Mouse (Mus musculus) thymus, postnatal 0 days (tissue): ENCODE results near the gene Mmp24. TPM values are rescaled to one million over a fixed set of nuclear protein-coding genes. Genes with fewer than 3 reads are reported as not detected.
"Not testable (repeated sequence)": the region's sequence is repeated elsewhere in the genome, so short reads cannot be mapped to it uniquely, and the experiment has no call there.

Source experiments
- DNase-seq: peaks from one replicate; pipeline ENCODE4 v3.0.0-alpha.2; 2015; ENCODE audit warnings: low spot score
- polyA plus RNA-seq: library from polyadenylated mRNA; unstranded; fragments of >200 nt; fragmentation: Nextera tagmentation; extraction: Ambion mirVana; gene quantifications from 2 replicates; pipeline ENCODE4 v1.2.1, GENCODE M21; 2015

Mmp24 gene
- polyA plus RNA-seq, 1 experiment from 2014 or later, result 0.07 TPM

DNA sequence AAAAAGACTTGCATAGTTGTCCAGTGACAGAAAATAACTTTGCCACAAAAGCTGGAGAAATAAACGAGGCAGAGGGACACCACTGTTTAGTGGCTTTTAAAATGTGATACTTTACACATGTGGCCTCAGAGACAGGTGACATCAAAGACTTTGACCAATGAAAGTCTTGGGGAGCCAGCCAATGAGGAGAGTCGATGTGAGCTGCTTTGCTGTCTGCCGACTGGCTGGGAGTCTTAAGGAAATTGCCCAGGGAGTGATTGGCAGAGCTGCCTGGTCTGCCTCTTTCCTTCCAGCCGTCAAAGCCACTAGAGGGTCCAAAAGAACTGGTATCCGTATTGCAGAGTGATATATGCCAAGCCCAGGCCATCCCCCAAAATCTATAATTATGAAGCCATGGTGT is 39.7 kb downstream of the Mmp24 start:
- no peak for DNase-seq

DNA sequence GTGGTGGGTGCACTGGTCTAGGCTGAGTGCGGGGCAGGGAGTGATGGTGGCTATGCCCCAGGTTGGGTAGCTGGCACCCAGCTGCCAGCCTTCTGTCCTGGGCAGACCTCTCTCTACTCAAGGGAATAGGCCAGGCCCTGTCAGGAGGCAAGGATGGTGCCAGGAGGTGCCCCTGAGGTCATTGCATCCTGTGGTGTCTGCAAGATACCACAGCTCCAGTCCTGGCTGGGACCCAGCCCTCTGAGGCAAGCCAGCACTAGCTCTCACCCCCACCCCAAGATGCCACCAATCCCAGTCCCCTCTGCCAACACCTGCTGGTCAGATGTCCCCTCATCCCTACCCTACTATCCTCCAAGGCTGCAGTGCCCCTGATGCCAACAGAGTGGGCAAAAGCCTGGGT is 41.0 kb downstream of the Mmp24 start:
- no peak for DNase-seq

DNA sequence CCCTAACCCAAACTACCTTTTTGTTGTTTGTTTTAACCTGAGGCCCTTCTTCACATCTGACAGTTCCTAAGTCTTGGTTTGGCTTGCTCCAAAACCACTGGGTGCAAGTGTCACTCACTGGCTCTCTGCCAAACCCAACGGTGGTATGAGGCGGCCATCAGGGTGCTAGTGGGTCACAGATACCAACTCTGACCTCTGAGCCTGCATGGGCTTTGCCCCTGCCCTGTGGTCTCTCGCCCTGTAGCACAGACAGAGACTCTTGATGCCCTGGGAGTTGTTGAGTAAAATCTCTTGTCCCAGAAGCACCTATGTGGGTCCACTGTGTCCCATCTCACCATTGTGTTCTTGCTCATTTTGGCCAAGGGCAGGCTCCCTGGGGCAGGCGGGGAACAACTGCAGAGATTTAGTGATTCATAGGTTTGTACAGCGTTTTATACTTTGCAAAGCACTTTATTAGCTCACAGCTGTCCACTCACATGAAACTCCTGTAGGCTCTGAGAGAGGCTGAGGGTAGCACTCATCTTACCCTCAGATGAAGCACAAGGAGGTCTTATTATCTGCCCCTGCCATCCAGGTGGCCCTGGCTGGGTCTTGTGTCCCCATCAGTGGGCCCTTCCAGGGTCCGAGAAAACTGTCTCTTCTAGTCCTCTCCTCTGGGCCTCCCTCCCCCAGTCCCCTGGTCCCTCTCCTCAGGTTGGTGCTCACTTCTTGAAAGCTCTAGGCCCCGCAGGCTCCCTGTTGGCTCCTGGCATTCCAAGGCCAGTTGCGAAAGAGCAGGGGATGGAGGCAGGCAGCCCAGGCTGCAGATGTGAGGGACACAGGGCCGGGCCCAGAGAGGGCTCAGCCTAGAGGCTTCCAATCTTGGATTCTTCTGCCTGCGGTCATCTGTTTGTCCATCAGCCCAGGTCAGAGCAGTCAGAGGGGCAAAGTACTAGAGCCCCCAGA is 42.4 kb downstream of the Mmp24 start:
- DNase-seq, result no peak

DNA sequence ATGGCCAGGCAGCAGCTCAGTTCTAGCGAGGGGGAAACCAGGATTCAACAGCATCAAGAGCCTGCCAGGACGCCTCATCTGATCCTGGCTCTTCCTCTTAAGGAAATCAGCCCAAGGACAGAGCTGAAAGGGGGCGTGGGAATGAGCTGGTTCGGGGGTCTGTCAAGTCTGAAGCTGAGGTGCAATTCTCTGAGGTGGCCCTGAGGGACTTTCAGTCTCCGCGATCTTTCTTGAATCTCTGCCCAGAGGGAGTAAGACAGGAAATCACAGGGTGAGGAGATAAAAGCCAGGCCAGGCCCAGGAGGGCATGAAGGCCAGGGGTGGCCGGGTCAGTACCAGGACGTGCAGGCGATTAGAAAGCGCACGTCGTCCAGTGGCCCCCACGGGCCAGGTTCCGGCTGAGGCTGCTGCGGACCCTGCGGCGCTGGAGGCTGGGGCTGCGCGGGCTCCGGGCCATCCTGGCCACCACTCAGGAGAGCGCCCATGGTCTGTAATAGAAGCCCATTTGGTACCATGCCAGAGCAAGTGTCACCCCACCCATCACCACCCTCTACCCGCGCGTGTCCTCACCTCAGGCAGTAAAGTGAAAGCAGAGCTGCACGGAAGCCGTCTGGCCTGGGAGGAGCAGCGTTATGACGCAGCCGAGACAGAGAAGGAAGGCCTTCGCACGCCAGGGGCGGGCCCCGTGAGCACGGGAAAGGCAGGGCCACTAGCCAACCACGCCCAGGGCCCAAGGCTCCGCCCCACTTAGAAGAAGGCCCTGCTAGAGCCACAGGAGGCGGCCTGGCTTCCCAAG is 43.7 kb downstream of the Mmp24 start:
- DNase-seq, result peak; percentile 96

DNA sequence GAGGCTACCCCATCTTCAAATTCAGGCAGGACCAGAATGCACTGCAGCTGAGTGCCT is 44.1 kb downstream of the Mmp24 start, which contains the start of gene BC029722:
BC029722 (minus strand) TSS at position 35 of the 57 bp plus-strand sequence.
- no peak for DNase-seq

DNA sequence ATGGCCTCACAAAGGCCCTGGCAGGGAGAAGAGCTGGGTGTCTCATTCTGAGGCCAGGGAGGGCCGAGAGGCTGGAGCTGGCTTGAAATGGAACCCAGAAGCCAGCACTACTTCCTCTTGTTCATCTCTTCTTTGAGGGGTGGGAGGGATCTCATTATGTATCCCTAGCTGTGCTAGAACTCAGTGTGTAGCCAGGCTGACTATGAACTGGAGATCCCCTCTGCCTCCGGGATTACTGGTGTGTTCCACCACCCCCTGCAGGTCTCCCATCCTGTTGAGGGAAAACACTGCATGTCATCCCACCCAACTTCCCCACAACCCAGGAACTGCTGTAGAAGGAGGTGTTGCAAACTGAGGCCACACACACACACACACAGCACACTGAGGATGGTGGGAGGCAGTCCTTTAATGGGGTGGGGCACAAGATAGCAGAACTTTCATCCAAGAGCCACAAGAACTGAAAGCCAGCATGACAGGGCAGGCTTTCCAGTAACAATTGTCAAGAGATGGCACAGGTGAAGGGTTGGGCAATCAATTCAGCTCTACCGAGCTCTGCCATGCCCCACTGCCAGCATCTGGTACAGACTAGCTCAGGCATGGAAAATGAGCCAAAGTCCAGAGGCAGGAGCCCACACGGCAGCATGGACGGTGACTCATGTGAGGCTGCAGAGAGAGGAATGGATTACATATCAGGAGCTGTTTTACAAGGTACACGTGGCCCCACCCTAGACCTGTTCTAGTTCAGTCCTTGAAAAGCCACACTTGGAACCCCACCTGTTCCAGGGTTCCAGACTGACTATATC is 44.5 kb downstream of the Mmp24 start:
- DNase-seq, result no peak

DNA sequence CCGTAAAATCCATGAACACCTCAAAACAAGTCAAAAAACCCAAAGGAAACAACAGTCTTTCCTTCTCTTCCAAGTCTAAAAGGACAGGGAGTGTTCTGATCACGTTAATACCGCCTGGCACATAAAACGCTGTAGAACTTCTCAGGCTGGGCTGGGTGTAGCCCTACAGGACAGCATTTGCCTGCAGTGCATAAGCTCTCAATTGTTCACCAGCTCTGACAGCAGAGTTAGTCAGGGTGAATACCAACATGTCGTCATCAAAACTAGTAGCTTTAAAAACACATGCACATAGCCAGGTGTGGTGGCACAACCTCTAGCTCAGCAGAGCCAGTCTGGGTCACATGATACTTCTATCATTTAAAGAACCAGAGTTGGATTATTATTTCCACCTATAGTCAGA is 45.6 kb downstream of the Mmp24 start:
- no peak for DNase-seq

DNA sequence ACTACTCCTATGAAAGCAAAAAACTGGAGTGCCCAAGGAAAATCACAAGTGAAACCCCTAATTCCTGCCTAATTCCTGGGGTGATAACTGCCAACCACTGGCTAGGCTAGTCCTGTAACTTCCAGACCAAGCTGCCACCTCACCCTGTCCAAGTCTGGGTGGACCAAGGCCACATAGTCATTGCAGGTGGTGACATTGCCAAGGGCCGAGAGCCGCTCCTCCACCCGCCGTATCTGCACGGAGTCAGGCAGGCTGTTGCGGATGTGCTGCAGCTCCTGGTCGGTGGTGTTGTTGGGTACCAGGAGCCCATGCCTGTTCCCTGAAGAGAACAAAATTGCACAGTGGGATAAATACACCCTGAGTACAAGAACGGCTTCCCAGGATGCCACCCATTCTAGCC is 48.6 kb downstream of the Mmp24 start:
- DNase-seq, result no peak

DNA sequence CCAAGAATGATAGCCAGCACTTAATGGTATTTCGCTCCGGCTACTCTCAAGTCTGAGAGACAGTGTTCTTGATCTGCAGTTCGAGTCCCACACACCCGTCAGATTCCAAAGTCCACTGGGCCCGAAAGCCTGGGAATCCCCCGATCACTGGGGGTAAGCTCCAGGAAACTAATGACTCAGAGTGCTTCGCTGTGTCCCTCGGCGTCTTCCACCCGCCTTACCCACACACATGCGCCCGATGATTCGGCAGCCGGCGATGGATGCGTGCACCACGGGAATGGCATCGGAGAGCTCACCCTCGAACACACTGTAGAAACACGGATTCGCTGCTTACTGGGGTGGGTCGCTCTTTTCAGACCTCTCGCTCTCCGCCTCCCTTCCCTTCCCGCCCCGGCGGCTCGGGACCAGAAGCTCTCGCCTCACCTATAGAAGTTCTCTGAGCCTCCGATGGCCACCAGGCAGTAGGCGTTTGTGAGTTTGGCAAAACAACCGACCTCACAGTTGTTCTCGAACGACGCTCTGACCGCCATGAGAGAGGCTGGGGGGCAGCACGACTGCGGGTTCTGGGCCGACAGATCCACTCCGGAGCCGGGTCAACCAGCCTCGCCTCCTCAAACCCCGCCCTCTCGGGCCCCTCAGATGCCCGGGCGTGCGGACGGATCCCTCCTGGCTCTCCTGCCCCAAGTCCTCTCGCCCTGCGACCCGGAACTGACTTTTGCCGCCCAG is 50.9 kb downstream of the Mmp24 start:
- no peak for DNase-seq

DNA sequence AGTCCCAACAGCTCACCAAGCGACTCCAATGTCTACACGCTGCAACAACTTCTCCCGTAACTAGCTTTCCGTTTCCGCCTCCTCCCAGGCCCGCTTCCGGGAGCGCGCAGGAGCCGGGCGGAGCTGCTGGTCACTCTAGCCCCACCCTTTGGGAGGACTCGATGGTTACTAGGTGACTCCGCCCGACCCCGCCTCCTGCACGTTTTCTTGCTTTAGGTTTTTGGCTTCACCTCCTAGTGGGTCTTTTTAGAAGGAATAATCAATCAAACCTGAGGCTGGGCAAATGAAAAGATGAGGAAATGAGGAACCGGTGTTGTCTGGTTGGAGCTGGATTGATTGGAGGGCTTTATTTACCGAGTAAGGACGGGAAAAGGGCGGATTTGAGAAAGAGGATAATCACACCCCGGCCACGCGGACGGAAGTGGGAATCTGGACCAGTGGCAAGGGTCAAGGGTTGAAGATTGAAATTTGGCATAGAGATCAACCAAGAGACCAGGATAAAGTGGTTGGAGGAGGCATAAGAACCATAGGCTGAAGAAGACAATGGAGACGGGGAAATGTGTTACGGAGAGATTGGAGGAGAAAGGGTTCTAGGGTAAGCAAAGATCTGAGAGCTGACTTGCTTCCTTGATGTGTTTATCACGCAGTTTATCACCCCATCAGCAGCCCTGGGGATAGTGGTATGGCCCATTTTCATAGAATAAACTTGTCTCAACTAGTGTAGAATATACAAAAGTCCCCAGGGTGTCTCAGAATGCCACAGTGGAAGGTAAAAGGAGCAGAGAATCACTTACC is 51.7 kb downstream of the Mmp24 start, which contains the start of gene Eif6:
Eif6 (minus strand) TSS at position 296 of the 795 bp plus-strand sequence.
- DNase-seq, result peak; percentile 89

DNA sequence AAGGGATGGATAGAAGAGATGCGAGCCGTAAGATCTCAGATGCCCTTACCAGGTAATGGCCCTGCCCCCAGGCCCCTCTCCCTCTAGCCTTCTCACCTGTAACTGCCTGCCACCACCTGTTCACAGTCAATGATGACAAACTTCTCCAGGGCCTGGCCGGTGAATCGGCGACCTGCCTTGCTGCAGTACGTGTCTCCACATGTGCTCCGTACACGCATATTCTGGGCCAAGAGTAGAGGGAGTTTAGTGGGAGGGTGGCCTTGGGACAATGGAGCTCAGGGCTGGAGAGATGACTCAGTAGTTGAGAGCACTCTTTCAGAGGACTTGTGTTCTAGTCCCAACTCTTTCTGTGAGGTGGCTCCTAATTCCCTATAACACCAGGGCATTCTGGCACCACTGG is 55.7 kb downstream of the Mmp24 start:
- no peak for DNase-seq

DNA sequence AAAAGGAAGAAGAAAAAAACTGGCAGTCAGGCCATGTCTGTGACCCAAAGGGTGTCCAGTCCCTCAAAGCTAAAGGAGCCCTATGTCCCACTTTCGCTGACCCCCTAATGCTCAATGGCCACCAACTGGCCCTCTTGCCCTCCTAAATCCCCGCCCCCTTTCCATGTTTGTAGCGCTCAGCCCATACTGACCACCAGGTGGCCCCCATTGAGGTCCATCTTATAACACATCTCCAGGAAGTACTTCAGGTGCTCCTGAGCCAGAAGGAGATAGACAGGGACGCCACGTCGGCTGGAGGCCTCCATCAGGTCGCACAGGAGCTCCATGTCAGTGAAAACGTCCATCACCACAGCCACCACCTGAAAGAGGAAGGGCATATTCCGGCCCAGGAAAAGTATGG is 56.2 kb downstream of the Mmp24 start:
- DNase-seq, result no peak

DNA sequence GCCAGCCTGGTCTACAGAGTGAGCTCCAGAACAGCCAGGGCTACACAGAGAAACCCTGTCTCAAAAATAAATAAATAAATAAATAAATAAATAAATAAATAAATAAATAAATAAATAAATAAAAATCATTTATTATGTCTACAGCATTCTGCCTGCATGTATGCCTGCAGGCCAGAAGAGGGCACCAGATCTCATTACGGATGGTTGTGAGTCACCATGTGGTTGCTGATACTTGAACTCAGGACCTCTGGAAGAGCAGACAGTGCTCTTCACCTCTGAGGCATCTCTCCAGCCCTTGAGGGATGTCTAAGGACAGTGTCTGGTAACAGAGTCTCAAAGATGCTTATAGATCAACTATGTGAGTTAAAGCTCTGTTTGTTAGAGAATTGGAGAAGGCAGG is 56.9 kb downstream of the Mmp24 start:
- not testable (repeated sequence) for DNase-seq

DNA sequence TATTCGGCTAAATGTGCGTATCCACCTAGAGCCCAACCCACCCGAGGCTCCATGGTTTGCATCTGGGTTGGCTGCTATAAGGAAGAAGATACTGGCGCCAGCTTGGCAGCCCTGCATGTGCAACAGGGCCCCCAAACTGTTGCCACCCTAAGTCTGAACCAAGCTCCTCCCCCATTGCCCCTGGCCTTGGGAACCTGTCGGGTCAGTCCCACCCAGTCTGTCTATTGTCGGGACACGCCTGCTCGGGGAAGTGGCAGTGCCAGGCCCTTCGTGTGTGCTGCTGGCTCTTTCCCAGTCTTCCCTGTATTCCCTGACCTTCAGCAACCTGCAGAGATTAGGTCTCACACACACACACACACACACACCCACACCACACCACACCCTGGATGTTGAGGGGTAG is 59.6 kb downstream of the Mmp24 start, which contains the start of gene Fam83c:
Fam83c (minus strand) TSS at position 123 of the 400 bp plus-strand sequence.
- DNase-seq, result no peak

DNA sequence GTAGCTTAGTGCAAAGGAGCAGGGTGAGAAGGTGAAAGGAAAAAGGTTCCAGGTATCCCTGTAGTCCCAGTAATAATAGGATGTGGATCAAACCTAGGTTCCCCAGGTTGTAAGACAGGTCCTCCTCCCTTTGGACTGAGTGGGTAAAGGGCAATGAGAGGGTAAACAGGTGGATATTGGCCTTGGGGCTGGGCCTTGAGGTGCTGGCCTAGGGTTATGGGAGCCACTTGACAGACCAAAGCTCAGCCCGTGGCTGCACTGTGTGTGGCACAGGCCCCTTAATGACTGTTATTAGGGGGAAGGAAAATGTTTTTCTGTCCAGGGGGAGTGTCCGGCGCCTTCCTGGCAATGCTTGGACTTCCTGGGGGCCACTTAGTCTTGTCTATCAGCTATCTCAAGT is 62.8 kb downstream of the Mmp24 start:
- no peak for DNase-seq

DNA sequence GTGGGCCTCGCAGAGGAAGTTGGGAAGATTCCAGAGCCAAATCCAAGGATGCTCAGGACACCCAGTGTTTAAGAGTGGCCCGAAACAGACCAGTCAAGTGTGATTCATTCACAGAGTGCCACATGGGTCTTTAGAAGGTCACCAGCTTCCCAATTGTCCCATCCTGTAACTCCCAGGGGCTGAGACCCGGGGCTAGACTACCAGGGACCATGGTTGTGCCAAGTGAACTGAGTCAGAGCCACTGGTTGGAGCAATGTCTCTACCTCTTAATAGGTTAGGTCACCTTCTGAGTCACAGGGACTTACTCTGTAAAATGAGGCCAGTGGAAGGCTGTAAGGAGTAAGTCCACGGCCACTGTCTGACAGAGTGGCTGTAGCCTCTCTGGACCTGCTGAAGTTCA is 63.8 kb downstream of the Mmp24 start:
- DNase-seq, result no peak

DNA sequence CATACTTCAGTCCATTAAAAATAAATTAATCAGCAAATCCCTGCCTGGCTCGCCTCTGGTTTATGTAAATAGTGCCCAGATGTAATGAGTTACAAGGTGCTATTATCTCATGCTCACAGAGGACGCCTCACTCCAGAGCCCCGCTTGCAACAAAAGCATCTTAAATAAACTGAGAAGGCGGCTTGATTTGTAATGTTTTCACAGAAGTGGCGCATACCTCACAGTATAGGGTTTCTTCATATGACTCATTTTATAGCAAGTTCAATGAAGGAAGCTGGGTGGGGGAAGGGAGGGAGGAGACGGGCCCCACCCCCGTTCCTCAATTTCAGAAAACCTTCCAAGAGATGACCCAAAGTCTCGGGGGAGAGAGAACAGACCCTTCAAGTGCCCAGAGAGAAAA is 71.8 kb downstream of the Mmp24 start:
- DNase-seq, result no peak

DNA sequence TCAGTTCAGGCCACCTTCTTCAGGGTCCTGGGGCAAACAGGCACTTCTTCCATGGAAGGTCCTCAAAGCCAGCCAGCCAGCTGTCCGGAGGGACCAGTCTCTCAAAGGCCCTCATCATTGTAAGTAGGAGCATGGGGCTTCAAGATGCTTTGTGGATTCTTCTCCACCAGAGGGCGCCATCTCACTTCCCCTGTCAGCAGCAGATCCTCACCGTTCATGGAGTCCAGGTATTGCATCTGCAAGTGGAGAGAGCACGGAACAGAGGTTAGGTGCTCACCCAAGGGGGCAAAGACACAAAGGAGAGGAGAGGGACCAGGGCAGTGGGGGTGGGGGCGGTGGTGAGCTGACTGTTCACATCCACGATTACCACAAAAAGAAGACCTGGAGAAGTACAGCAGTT is 73.1 kb downstream of the Mmp24 start:
- DNase-seq, result peak; percentile 82

DNA sequence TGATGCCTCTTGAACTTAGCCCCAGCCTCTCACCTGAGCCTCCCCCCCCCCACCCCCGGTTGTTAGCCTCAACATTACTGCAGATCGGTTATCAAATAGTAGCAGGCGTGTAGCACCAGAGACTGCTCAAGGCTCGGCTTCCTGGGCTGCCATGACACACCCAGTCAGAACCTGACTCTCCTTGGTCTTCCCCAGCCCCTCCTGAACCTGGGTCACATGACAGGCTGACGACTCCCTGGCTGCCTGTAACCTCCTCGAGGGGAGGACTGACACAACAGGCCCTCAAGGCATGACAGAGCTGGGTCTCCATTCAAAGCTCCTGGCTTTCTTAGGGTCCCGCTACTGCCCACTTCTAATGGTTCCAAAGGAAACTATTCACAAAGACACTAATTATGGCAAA is 74.3 kb downstream of the Mmp24 start:
- DNase-seq, result no peak

DNA sequence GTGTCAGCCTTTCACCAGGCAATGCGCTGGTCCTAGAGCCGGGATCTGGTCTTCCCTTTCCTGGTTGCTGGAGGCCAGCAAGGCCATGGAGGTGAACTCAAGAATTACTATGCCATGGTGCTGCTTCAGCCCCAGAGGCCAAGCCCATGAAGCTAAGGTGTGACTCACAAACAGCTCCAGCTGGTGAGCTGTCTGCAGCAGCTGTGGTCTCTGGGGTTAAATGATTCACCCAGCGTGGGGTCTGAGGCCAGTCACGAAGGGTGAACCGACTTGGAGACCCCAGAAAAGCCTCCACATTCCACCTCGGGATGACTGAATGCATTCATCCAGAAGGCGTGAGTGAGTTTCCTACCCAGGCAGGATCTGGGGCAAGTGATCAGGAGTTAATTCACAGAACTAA is 75.0 kb downstream of the Mmp24 start:
- DNase-seq, result no peak

DNA sequence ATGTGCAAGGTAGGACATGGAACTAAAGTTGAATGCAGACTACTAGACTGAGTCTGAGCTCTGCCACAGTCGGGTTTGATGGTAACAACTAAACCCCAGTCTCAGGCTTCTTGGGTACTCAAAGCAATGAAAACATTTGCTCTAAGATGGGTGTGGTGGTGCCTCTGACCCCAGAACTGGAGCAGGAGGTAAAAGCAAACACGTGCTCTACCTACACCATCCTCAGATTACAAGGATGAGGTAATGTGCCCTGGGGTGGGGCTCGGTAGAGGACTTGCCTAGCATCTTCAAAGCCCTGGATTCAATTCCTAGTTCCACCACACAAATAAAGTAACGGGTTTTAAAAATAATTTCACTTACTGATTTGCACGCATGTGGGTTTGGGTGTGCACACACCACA is 77.4 kb downstream of the Mmp24 start:
- no peak for DNase-seq
